Mouse (Mus musculus): ENCODE measurements around the gene Sf3b3.

Sf3b3 gene

DNA sequence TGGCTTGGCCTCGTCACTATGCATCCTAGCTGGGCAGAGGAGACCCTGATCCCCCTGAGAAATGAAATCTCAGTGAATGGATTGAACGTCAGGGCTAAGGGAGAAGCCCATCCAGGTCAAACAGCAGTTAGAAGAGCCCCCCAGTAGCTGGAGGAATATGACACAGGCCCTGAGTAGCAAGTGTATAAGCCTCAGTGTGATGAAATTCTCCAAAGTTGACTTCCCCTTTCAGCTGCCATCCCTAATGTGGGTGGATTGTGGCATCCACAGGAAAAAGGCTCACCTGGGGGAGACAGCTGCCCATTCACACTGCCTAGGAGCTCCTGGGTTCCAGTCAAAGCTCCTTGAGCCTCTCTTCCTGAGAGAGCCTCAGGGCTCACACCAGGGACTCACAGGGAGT lies 61.2 kb downstream of the Sf3b3 start:
- in situ Hi-C loops (cut with MboI; ENCODE audit: unreplicated experiment in 2 of 2), result no loop called here

DNA sequence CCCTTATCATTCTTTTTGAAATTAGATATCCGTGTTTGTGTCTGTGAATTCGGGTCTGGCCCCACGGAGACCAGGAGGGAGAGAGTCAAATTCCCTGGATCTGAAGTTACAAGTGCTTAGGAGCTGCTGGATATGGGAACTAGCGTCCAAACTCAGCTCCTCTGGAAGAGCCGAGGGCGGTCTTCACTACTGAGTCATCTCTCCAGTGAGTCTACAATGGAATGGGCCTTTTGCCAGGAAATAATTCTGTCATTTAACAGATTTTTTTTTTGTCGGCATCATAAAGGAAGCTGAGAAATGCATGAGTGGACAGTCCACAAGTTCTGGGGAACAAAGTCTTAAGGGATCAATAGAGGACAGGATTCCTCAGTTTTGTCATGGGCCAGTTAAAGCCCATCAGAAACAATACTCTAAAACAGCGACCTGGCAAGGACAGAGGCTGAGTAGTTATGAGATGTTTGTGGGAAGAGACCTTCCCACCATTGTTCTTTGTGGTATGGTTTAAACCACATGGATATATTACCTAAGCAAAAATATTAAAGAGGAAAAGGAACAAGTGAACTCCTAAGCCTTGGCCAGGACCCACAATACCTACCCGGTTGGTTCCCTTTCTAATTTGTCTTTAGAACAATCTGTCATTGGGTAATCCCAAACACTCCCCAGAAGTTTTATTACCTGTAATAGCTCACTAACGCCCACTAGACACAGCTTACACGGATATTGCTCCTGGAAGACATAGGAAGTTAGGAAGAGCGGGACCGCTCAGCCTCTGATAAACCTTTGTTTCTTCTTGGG lies 66.5 kb downstream of the Sf3b3 start:
- in situ Hi-C loops (cut with MboI; ENCODE audit: unreplicated experiment in 2 of 2), result no loop called here

DNA sequence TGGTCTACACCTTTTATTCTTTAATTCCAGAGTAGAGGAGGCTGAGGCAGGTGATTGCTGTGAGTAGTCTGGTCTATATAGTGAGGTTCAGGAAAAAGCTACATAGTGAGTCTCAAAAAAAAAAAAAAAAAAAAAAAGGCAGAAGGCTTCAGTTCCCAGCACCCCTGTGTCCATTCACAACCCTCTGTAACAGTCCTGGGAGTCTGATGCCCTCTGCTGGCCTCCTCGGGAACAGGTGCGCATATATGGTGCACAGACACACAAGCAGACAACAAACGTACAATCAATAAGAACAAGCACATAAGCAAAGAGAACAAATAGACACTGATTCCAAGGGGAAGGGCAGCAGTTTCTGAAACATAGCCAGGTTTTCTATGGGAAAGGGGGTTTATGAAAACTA lies 70.3 kb downstream of the Sf3b3 start:
- in situ Hi-C loops (cut with MboI; ENCODE audit: unreplicated experiment in 2 of 2), result no loop called here

DNA sequence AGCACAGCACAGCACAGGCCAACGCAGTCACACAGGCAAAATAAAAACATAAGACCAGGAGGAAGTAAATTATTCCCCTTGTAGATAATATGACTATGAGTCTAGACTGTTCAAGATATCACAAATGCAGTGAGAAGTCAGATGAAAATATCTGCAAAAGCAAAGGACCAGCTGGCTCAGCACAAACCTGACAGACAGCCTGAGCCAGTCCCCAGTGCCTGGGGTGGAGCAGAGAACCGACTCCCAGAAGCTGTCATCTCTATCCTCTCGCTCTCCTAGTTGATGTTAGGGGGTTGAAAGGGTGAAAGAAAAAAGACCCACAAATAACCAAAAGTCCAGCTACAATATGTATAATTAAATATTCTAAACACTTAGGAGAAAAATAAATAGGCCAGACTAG lies 70.9 kb downstream of the Sf3b3 start:
- in situ Hi-C loops (cut with MboI; ENCODE audit: unreplicated experiment in 2 of 2), result no loop called here

DNA sequence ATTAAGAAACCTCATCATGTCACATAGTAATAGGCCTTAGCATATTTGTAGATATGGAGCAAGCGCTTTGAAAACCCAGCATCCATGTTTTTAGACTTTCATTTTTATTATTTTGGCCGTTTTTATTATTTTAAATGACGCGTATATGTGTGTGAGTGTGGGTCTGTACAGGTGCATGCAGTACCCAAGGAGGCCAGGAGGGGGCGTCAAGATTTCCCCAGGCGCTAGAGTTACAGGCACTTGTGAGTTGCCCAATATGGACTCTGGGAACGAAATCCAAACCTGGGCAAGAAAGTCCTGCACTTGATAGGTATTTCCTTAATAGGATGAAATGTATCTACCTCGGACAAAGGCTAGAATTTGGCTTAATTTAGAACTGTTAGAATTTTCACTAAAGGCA lies 71.3 kb downstream of the Sf3b3 start:
- in situ Hi-C loops (cut with MboI; ENCODE audit: unreplicated experiment in 2 of 2), result no loop called here

DNA sequence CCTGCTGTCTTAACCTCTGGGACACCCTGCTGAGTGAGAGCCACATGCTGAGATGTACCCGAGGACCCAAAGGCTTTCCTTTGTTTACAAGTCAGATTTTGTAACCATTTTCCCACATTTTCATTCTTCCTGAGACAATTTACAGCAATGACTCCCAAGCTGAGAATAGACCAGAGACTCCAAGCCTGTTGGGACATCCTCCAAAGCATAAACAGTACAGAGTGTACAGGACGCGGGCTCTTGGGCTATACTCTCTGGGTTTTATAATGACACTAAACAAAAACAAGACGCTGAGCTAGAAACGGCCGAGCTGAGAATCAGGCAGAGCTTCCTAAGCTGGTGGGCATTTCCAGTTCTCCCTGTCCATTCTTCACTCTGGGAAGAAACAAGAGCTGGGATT lies 71.9 kb downstream of the Sf3b3 start:
- in situ Hi-C loops (cut with MboI; ENCODE audit: unreplicated experiment in 2 of 2), result loop anchor here in 1 of 2 experiments (25.0 kb wide), 1 partner anchor 888 kb away; no protein-coding TSS in a partner anchor

DNA sequence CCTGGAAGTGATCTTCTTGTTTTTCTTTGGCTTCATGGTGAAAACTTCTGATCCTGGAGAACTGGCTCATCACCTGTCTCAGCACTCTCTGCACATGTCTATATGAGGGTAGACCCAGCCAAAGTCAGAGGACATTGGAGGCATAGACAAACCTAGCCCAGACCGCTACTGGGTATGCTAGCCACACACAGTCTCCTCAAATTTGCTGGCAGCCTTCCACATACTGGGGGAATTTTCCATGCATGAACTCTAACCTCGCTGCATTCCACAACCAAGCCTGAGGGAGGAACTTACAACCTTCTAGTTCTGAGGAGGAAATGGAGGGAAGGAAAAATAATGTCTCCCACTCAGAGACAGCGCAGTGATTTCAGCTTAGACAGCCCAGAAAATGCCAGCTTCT lies 72.5 kb downstream of the Sf3b3 start:
- in situ Hi-C loops (cut with MboI; ENCODE audit: unreplicated experiment in 2 of 2), result loop anchor here in 1 of 2 experiments (25.0 kb wide), 1 partner anchor 888 kb away; no protein-coding TSS in a partner anchor

DNA sequence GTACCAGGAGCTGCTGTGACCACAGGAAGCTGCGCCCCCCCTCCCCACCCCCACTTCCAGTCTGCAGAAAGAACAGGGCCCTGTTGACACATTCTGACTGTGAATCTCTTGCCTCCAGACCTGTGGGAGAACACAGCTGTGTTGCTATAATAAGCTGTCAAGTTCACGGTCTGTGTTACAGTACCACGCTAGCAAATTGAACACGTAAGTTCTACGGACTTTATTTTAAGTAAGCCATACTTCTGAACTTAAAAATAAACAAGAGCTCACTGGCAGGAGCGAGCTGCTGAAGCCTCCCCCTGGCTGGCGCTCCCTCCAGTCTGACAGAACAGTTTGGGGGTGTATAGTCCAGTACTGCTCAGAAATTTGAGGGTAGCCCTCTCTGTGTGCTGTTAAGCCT lies 74.1 kb downstream of the Sf3b3 start:
- in situ Hi-C loops (cut with MboI; ENCODE audit: unreplicated experiment in 2 of 2), result loop anchor here in 1 of 2 experiments (25.0 kb wide), 1 partner anchor 890 kb away; no protein-coding TSS in a partner anchor

DNA sequence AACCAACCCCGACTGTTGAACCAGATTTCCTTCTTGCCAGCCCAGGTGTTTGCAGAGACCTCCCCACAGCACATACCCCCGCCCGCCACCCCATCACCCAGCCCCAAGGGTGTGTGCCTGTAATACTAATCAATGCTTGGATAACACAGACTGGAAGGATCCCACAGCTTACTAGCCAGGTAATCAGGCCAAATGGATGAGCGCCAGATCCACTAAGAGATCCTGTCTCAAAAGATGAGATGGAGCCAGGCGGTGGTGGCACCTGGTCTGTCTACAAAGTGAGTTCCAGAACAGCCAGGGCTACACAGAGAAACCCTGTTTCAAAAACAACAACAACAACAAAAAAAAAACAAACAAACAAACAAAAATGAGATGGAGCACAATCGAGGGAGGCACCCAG lies 79.3 kb downstream of the Sf3b3 start:
- in situ Hi-C loops (cut with MboI; ENCODE audit: unreplicated experiment in 2 of 2), result loop anchor here in 1 of 2 experiments (25.0 kb wide), 1 partner anchor 895 kb away; no protein-coding TSS in a partner anchor

DNA sequence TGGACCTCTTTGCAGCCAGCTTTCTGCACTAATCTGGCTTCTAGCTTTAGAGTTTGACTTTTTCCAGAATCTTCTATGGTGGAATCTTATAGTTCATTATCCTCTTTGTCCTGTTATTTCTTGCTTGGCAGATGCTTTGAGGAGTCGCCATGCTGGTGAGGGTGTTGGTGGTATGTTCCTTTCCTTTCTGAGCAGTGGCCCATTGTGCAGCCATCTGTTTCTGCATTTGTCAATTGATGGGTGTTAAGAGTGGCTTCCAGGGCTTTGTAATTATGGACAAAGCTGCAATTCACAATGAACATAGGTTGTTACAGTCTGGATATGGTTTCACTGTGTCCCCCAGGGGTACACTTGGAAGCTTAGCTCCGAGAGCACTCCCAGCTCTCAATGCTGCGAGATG lies 81.9 kb downstream of the Sf3b3 start:
- in situ Hi-C loops (cut with MboI; ENCODE audit: unreplicated experiment in 2 of 2), result loop anchor here in 1 of 2 experiments (5.0 to 25.0 kb wide), 2 partner anchors 43 to 898 kb away; partner anchors contain the start of gene Il34

DNA sequence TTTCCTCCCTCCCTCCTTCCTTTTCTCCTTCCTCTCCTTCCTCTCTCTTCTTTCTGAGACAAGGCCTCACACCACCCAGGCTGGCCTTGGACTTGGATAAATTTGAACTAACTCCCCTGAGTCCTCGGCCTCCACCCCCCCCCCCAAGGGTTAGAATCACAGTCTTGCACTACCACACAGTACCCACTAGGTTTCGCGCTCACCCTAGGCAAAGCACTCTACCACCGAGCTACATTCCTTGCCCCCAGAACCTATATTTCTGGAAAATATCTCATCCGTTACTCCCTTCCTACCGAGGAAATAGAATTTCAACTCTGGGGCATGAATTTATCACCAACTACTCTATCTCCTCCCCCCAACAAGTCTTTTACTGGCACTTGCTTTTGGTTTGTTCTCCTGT lies 84.6 kb downstream of the Sf3b3 start:
- in situ Hi-C loops (cut with MboI; ENCODE audit: unreplicated experiment in 2 of 2), result loop anchor here in 1 of 2 experiments (5.0 to 25.0 kb wide), 2 partner anchors 45 to 900 kb away; partner anchors contain the start of gene Il34

DNA sequence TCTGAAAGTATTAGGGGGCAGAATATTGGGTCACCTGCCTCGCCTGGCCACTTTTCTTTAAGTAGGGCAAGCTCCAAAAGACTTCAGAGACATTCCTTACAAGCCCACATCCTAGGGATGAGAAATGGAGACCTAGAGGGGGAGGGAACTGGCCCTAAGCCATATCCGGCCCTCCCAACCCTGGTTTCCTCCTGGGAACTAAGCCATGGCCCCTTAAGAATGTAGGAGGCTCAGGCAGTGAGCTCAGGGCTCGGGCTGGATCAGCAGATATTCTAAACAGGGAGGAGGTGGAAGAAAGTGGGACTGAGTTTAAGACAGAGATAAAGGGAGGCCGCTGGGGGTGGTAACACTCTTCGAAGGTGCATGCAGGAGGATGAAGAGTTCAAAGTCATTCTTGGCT lies 85.4 kb downstream of the Sf3b3 start:
- in situ Hi-C loops (cut with MboI; ENCODE audit: unreplicated experiment in 2 of 2), result loop anchor here in 1 of 2 experiments (5.0 to 25.0 kb wide), 2 partner anchors 46 to 901 kb away; partner anchors contain the start of gene Il34

DNA sequence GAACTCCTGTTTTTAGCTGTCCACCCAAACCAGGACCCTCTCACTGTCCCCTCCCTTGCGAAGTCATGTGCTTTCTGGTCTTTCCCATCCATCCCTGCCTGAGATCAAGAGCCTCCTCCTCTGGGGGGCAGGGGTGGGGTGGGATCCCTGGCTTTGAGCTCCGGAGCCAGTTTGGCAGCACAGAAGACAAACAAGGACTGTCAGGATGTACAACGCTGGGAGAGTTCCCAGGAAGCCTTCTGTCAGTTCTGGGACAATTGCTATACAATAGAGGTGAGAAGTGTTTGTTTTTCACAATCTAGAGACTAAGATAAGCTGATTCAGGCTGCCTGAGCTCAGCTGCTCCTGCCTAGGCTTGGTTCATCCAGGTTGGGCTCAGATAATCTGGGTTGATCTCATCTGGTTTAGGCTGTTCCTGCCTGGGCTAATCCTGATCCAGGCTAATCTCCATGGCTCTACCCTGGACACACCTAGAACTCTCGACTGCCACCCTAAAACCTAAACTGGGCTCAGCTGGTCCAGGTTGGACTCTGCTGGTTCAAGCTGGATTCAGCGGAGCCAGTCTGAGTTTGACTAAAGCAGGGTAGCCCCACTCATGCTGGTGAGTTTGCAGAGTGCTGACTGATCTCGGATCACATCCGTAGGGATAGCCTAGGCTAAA lies 86.2 kb downstream of the Sf3b3 start:
- in situ Hi-C loops (cut with MboI; ENCODE audit: unreplicated experiment in 2 of 2), result loop anchor here in 1 of 2 experiments (5.0 to 25.0 kb wide), 2 partner anchors 47 to 902 kb away; partner anchors contain the start of gene Il34
